Mouse (Mus musculus): ENCODE measurements around the gene Avl9.

DNA sequence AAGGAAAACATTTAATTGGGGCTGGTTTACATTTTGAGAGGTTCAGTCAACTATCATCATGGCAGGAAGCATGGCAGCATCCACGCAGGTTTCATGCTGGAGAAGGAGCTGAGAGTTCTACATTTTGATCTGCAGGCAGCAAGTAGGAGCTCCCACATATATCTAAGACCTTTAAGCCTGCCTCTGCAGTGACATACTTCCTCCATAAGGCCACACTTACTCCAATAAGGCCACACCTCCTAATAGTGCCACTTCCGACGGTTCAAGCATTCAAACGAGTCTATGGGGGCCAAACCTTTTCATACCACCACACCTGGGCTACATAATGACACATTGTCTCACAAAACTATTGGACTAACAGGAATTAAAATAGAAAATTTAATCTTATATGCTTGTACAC lies 51.0 kb downstream of the Avl9 start:
- TF ChIP-seq POLR2AphosphoS5 (IDR thresholded peaks at IDR 0.05; ENCODE audit: insufficient replicate concordance, low read depth, low read length) = no peak
- no peak for TF ChIP-seq CTCF (IDR thresholded peaks at IDR 0.05; ENCODE audit: low read depth, low read length)
- TF ChIP-seq GATA2 (IDR thresholded peaks at IDR 0.05; ENCODE audit: borderline replicate concordance, low read depth, low read length) = no peak
- no peak for TF ChIP-seq GATA1 (IDR thresholded peaks at IDR 0.05; ENCODE audit: borderline replicate concordance, low read length)

All from G1E (cell line).